Mouse (Mus musculus) kidney, adult 2 months (tissue): ENCODE data around the gene Rabep1. TPM values are rescaled to one million over a fixed set of nuclear protein-coding genes. Genes with fewer than 3 reads are reported as not detected.

Experiments used
- DNase-seq: peaks from one replicate; pipeline ENCODE4 v3.0.0; 2021
- H3K27ac ChIP-seq: fragments of 200-500 bp; 2 replicates; pipeline ENCODE4 v1.5.1; 2012; ENCODE audit warnings: low read depth, low read length, control low read depth, inconsistent platforms; ENCODE audit not compliant: insufficient read depth
- H3K27me3 ChIP-seq: fragments of 200-500 bp; replicated peaks from 2 replicates; pipeline ENCODE4 v1.6.1; 2012; ENCODE audit warnings: mild to moderate bottlenecking, moderate library complexity, low read length, inconsistent platforms; ENCODE audit not compliant: control insufficient read depth, insufficient read depth
- H3K36me3 ChIP-seq: fragments of 200-500 bp; 2 replicates; pipeline ENCODE4 v1.6.1; 2012; ENCODE audit warnings: mild to moderate bottlenecking, moderate library complexity, low read length, inconsistent platforms; ENCODE audit not compliant: control insufficient read depth, insufficient read depth
- H3K4me1 ChIP-seq: fragments of 200-500 bp; 2 replicates; pipeline ENCODE4 v1.6.1; 2011; ENCODE audit warnings: low read length; ENCODE audit not compliant: control insufficient read depth, insufficient read depth
- H3K4me3 ChIP-seq: fragments of 200-500 bp; 2 replicates; pipeline ENCODE4 v1.5.1; 2011; ENCODE audit warnings: mild to moderate bottlenecking, low read depth, low read length, control low read depth; ENCODE audit not compliant: insufficient read depth
- CTCF ChIP-seq: fragments of 200-500 bp; conservative IDR thresholded peaks from 2 replicates; pipeline ENCODE4 v1.5.1; 2011; ENCODE audit warnings: low read depth, mild to moderate bottlenecking, control low read depth, low read length, moderate library complexity, mixed read lengths; ENCODE audit not compliant: insufficient read depth, insufficient read length
- POLR2A ChIP-seq: fragments of 200-500 bp; IDR thresholded peaks from one replicate; pipeline ENCODE4 v1.6.1; 2011; ENCODE audit warnings: low read depth, low read length, control low read depth
- WGBS: fragments of 180-500 bp; shearing (Covaris S2); methylation state at CpG from one replicate; pipeline ENCODE4 v1.1.7; 2018; 5-methylcytosine and 5-hydroxymethylcytosine counted together
- polyA plus RNA-seq: library from polyadenylated mRNA; depleted of rRNA; stranded (reverse); fragments of >200 nt; gene quantifications from 2 replicates; pipeline ENCODE4 v1.2.3, GENCODE M21; 2012

Rabep1 gene
- polyA plus RNA-seq, 1 experiment, result 4.7 TPM

- DNase-seq, result peak; percentile 70
- WGBS, result 23% methylated on average over 6 of the region's 6 CpGs
- no peaks in the 10 kb centered on the region for H3K27me3 ChIP-seq
- no peaks in the 10 kb centered on the region for H3K36me3 ChIP-seq
- H3K27ac ChIP-seq, result no peak overlapping the region
- no peak for TF ChIP-seq POLR2A
- peak; percentile 51 for TF ChIP-seq CTCF
- no peaks in the 10 kb centered on the region for H3K4me1 ChIP-seq
- no peak overlapping the region for H3K4me3 ChIP-seq
Observed at GRCm38 (mm10) chr11:70815498-70816078, 29.0 kb upstream of the Rabep1 start.

DNA sequence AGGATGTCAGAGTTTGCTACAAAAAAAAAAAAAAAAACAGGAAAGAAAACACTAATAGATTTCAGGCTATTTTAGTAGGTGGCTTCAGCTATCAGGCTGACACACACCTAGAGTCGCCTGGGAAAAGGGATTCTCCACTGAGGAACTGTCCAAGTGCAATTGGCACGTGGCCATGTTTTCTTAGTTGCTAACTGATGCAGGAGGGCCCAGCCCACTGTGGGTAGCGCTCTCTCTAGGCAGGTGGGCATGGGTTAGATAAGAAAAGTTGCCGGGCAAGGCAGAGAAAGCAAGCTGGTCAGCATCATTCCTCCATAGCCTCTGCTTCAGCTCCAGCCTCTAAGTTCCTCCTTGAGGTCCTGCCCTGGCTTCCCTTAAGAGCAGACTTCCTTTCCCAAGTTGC lies 27.8 kb upstream of the Rabep1 start:
- H3K4me3 ChIP-seq, result no peak overlapping the region
- TF ChIP-seq POLR2A, result no peak
- TF ChIP-seq CTCF, result no peak
- 66% methylated on average over 4 of the region's 4 CpGs for WGBS
- no peaks in the 10 kb centered on the region for H3K36me3 ChIP-seq
- no peaks in the 10 kb centered on the region for H3K4me1 ChIP-seq
- no peak overlapping the region for H3K27ac ChIP-seq
- H3K27me3 ChIP-seq, result no peaks in the 10 kb centered on the region
- no peak for DNase-seq

- no peaks in the 10 kb centered on the region for H3K36me3 ChIP-seq
- TF ChIP-seq CTCF (no peak), POLR2A (no peak)
- no peak overlapping the region for H3K4me3 ChIP-seq
- DNase-seq, result no peak
- no peaks in the 10 kb centered on the region for H3K27me3 ChIP-seq
- no peak overlapping the region for H3K27ac ChIP-seq
- peaks cover 4% of the 10 kb centered on the region; the same call in 1 of the 2 replicates for H3K4me1 ChIP-seq
- WGBS, result 74% methylated on average over 8 of the region's 8 CpGs
Observed at GRCm38 (mm10) chr11:70820120-70820519, 24.5 kb upstream of the Rabep1 start.

DNA sequence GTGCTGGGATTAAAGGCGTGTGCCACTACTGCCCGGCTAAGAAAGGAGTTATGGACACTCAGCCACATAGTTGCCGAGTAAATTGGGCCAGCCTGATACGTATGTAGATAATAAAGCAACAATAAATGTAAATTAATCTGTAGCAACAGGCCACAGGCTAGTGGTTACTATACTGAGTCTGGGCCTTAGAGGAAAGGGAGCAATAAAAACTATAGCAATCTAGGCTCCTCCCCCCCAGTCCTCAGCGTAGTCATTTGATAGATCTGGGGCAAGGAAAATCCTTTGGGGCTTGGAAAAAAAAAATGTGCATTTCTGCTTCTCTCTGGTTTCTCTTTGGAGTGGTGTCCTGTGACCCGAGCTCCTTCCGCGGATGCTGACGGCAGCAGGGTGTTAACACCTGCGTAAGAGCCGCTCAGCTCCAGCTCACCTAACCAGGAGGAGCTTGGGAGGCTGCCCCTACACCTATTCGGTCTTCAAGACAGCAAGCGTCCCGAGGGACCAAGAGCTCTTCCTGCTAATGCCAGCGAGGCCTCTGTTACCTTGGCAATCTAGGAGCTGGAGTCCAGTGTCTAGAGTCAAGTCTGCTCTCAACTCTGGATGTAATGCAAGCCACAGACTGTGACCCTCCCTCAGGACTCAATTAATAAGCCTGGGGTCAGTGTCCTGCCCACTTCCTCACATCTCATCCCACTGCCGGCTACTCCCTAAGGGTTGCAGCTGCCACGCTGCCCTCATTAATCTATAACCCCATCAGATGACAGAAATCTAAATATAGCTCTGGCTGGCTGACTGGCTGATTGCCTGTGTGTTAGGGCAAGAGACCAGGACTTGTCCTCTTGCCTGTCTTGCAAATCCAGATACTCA lies 22.6 kb upstream of the Rabep1 start:
- peak overlapping the region; percentile 7; the same call in 1 of the 2 replicates for H3K27ac ChIP-seq
- WGBS, result 35% methylated on average over 17 of the region's 17 CpGs
- TF ChIP-seq CTCF (no peak), POLR2A (no peak)

DNA sequence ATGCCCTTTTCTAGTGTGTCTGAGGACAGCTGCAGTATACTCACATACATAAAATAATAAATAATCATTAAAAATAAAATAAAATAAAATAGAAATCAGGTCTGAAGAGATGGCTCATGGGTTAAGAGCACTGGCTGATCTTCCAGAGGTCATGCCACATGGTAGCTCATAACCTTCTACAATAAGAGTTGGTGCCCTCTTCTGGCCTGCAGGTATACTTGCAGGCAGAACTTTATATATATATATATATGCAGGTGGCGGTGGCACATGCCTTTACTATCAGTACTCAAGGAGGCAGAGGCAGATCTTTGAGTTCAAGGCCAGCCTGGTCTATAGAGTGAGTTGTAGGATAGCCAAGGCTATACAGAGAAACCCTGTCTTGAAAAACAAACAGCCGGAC lies 18.4 kb upstream of the Rabep1 start:
- TF ChIP-seq CTCF, result 0 out of 2 replicates have a peak, but pooled peaks have one; percentile 14
- no peak for TF ChIP-seq POLR2A
- H3K27ac ChIP-seq, result no peak overlapping the region
- H3K36me3 ChIP-seq, result no peaks in the 10 kb centered on the region
- peaks cover 4% of the 10 kb centered on the region; the same call in 1 of the 2 replicates for H3K4me1 ChIP-seq
- no peak for DNase-seq
- H3K4me3 ChIP-seq, result no peak overlapping the region
- 79% methylated on average over 2 of the region's 2 CpGs for WGBS
- no peaks in the 10 kb centered on the region for H3K27me3 ChIP-seq

More for the DNA sequence above, 22.6 kb upstream of the Rabep1 start:
- H3K4me3 ChIP-seq, result 0 out of 2 replicates have a peak overlapping the region, but pooled peaks have one; percentile 9
- peak; percentile 87 for DNase-seq
- H3K4me1 ChIP-seq, result peaks cover 4% of the 10 kb centered on the region; the same call in 1 of the 2 replicates
- H3K27me3 ChIP-seq, result no peaks in the 10 kb centered on the region
- no peaks in the 10 kb centered on the region for H3K36me3 ChIP-seq

DNA sequence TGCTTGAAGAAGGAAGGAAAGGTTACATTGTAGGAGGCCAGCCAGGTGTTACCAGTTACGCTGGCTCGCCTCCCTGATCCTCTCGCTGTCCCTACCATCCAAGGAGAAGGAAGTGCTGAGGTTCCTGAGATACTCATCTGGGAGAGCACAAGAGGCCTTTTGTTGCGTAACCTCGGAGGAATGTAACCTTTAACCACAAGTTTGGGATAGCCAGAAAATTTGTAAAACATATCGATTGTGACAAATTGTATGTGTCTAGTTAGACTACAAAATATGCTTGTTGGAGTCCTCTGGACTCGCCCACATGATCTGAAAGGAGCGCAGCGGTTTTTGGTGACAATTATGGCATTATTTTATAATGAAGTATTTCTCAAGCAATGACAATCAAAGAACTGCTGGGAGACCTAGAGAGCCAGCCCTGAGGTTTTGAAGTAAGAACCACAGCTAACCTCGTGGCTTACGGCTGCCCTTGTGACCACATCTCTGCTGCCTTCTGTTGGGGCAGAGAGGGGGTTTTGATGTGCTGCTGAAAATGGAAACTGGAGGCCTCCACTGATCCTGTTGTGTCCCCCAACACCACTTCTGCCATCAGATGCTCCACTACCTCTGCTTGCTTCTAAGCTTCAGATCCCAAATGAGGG lies 15.5 kb upstream of the Rabep1 start:
- 73% methylated on average over 11 of the region's 11 CpGs for WGBS
- Histone ChIP-seq H3K36me3 (no peaks in the 10 kb centered on the region), H3K4me3 (no peak overlapping the region), H3K27me3 (no peaks in the 10 kb centered on the region), H3K27ac (no peak overlapping the region), H3K4me1 (no peaks in the 10 kb centered on the region)
- peak; percentile 11 for DNase-seq
- TF ChIP-seq CTCF (no peak), POLR2A (no peak)

- Histone ChIP-seq H3K4me1 (no peaks in the 10 kb centered on the region), H3K27me3 (no peaks in the 10 kb centered on the region), H3K4me3 (no peak overlapping the region), H3K27ac (no peak overlapping the region), H3K36me3 (no peaks in the 10 kb centered on the region)
- TF ChIP-seq POLR2A (no peak), CTCF (no peak)
- WGBS, result 73% methylated on average over 3 of the region's 3 CpGs
- DNase-seq, result no peak
Observed at GRCm38 (mm10) chr11:70831201-70831600, 13.4 kb upstream of the Rabep1 start.
